Mouse (Mus musculus) embryonic fibroblast, embryonic 13.5 days (primary cell): Measurements from ENCODE around the gene Thada. TPM values are rescaled to one million over a fixed set of nuclear protein-coding genes. Genes with fewer than 3 reads are reported as not detected.

Experiments
- H3K27ac ChIP-seq: 2 replicates; pipeline ENCODE4 v1.5.1; 2012; ENCODE audit warnings: low read length, control low read depth, inconsistent platforms; ENCODE audit not compliant: insufficient read depth
- H3K4me1 ChIP-seq: 2 replicates; pipeline ENCODE4 v1.6.1; 2011; ENCODE audit warnings: low read length; ENCODE audit not compliant: control insufficient read depth, insufficient read depth
- H3K4me3 ChIP-seq: 2 replicates; pipeline ENCODE4 v1.5.1; 2011; ENCODE audit warnings: mild to moderate bottlenecking, control low read depth, low read length; ENCODE audit not compliant: insufficient read depth
- CTCF ChIP-seq: IDR thresholded peaks from 2 replicates; pipeline ENCODE4 v1.5.1; 2011; ENCODE audit warnings: mild to moderate bottlenecking, control low read depth, low read length, moderate library complexity, borderline replicate concordance; ENCODE audit not compliant: insufficient read depth
- POLR2A ChIP-seq: IDR thresholded peaks from 2 replicates; pipeline ENCODE4 v1.6.1; 2011; ENCODE audit warnings: low read depth, mild to moderate bottlenecking, control low read depth, low read length, moderate library complexity
- polyA plus RNA-seq: library from polyadenylated mRNA; stranded (reverse); fragments of >200 nt; gene quantifications from 2 replicates; pipeline ENCODE4 v1.2.4, GENCODE M21; 2011; ENCODE audit warnings: low read depth; ENCODE audit not compliant: missing spikeins, insufficient read length

Thada gene
- polyA plus RNA-seq, 1 experiment, result 20.3 TPM

DNA sequence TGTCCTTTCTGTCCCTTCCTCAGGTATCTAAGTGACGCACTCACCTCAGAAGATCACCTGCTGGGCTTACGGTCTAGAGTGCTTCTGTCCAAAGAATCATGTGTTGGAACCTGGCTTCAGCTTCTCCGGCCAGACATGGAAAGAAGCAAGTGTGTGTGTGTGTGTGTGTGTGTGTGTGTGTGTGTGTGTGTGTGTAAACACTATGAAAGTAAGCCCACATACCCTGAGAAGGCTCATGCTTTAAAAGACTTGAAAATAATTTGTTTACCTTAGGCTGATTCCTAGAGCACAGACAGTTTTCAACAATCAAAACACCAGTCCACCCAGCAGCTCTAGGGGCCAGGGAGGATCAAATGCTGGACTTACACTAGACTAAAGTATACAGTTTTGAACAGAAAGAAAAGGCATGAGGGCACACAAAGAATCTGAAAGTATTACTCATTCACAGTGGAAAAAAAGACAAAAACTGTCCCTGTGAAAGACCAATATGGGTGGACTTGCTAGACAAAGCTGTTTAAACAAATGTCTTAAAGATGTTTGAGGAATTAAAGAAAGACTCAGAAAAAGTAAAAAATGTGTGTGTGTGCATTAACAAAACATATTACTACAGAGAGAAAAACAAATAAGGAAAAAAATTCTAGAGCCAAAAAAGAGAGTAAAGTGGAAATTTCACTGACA lies 112.6 kb downstream of the Thada start:
- TF ChIP-seq POLR2A (no peak), CTCF (no peak)
- Histone ChIP-seq H3K4me3 (no peak overlapping the region), H3K27ac (no peak overlapping the region), H3K4me1 (no peaks in the 10 kb centered on the region)

DNA sequence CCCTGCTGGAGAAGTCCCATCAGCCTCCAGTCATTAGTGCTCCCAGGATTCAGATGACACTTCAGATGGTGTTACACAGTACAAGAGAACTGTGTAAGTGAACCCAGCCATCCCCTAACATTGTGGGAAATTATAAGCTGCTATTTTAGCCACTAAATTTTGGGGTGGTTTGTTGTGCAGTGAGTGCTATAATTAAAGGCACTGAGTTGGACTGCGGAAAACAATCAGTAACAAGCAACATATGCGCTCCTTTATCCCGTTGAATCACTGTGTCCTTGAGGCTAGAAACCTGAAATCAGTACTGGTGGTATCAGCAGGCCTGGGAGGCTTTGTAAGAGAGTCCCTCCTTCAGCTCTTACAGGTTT lies 113.2 kb downstream of the Thada start:
- Histone ChIP-seq H3K4me3 (no peak overlapping the region), H3K27ac (no peak overlapping the region), H3K4me1 (no peaks in the 10 kb centered on the region)
- TF ChIP-seq POLR2A, result no peak
- no peak for TF ChIP-seq CTCF

DNA sequence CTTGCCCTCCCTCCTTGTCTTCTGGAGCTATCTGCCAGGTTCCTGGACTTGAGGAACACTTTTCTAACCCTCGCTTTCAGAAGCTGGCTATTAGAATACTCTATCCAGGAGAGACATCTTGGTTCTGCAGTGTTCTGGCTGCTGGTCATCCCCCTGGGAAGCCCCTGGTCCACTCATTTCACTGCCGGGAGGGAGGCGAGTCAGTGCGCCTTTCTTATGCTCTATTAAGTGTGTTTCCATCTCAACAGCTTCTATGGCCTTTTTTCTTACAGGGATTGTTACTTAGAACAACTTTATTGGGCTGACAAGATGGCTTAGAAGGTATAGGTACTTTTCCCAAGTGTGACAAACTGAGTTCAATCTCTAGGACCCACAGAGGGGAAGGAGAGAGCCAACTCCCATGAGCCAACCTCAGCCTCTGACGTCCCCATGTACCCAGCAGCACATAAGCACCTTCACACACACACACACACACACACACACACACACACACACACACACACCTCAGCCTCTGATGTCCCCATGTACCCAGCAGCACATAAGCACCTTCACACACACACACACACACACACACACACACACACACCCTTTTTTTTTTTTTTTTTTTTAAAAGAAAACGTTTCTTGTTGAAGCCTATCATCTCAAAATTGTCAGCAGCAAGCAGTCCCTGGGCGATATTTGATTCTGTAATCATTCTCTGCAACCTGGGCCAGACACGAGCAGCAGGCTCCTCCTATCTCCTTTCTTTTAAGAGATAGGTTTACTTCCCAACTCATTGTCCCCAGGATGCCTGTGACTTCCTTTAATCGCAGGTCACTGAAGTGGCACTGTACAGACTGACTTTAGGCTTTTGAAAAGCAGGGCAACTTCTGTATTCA lies 113.9 kb downstream of the Thada start:
- Histone ChIP-seq H3K27ac (no peak overlapping the region), H3K4me3 (no peak overlapping the region), H3K4me1 (no peaks in the 10 kb centered on the region)
- no peak for TF ChIP-seq CTCF
- no peak for TF ChIP-seq POLR2A

DNA sequence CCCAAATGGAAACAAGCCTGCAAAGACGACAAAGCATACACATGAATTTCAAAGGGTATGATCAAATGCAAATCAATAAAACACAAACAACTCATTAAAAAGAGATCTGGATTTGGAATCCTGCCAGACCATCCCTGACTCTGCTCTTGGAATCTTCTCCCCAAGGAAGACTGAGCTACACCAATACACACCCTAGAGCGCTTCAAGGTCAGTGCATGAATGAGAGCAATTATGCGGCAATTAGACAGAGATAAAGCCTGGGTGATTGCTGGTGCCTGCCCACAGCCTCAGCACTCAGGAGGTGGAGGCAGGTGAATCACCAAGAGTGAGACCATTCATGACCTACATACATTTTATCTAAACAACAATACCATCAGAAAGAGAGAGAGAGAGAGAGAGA lies 114.7 kb downstream of the Thada start:
- Histone ChIP-seq H3K4me3 (no peak overlapping the region), H3K4me1 (no peaks in the 10 kb centered on the region), H3K27ac (no peak overlapping the region)
- TF ChIP-seq CTCF (no peak), POLR2A (no peak)

DNA sequence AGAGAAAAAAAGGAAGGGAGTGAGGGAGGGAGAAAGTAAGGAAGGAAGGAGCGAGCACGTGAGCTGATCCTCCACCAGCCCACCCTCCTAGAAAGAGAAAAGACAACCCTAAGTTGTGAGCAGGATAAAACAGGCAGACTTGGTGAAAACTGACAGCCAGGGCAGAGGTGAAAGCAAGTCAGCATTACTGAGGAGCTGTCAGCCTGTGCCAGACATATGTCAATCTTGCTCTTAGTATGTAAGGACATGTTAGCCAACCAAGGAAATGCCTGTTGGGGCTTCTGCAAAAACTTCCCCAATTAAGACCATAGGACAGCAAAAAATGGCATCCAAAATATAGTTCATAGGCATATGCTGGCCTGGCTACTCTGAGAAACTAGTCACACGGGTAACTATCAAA lies 117.1 kb downstream of the Thada start:
- TF ChIP-seq POLR2A (no peak), CTCF (no peak)
- Histone ChIP-seq H3K4me1 (no peaks in the 10 kb centered on the region), H3K27ac (no peak overlapping the region), H3K4me3 (no peak overlapping the region)

DNA sequence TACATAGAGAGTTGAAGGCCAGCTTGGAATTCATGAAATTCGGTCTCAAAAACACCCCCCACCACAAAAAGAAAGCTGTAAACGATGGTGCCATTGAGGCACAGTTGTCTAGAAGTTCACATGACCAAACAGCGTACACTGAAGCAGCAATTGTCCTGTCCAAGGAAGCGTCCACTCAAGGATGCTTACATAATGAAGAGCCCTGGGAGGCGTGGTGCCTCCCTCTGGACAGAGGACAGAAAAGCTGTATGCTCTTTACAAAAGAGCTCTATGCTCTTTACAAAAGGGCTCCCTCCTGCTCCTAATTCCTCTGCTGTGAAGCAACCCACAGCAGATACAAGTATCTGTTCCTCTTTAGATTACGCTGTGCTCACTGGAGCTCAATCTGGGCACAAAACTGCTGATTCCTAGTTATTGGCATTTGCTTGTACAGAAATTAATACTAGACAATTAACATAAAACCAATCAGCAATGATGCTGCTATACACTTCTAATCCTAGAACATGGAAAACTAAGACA lies 123.6 kb downstream of the Thada start:
- Histone ChIP-seq H3K27ac (no peak overlapping the region), H3K4me3 (no peak overlapping the region), H3K4me1 (no peaks in the 10 kb centered on the region)
- TF ChIP-seq POLR2A (no peak), CTCF (no peak)

DNA sequence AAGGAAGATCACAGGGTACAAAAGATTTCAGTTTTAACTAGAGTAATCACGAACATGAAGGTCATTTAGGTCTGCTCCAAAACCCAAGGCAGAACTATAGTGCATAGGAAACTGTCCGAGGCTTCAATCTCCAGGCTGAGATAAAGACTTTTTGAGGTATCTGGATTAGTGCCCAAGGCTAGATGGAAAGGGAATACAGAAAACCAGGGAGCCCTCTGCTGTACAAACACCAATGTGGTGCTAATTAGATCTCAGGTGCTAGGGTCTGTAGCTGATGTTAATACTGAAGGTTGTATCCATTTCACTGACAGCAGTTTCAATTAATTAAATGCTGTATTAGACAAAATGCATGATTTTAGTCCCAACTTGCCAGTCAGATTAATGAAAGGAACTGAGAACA lies 124.3 kb downstream of the Thada start:
- no peak for TF ChIP-seq POLR2A
- no peak for TF ChIP-seq CTCF
- Histone ChIP-seq H3K27ac (no peak overlapping the region), H3K4me1 (no peaks in the 10 kb centered on the region), H3K4me3 (no peak overlapping the region)

DNA sequence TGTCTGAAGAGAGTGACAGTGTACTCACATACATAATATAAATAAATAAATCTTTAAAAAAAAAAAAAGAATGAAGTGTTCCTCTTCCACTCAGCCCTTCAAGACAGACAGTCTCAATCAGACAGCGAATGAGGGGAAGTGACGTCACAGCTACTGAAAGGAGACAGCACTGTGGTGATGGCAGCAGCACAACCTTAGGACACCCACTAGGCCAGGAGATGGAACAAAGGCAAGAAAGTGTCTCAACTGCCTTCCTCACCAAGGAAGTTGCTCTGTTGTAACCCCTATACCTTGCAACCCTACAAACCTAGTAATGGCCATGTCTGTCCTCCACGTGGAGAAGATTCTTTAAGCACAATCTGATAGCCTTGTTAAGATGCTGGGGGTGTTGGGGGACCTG lies 125.4 kb downstream of the Thada start:
- Histone ChIP-seq H3K27ac (no peak overlapping the region), H3K4me1 (no peaks in the 10 kb centered on the region), H3K4me3 (no peak overlapping the region)
- no peak for TF ChIP-seq POLR2A
- no peak for TF ChIP-seq CTCF

DNA sequence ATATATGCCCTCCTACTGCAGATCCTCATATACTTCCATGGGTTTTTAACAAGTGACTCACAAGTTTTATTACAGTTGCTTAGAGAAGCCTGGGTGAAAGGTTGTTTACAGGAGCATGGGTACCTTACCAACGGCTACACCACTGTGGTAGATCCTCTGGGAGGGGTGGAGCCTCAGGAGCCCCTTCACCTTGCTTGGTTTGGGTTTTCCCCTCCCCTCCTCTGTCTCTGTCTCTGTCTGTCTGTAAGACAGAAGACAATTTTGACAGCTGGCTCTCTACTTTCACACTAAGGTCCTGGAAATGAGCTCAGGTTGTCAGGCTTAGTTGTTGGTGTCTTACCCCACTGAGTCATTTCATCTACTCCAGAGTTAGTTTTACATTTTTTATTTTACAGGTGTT lies 130.0 kb downstream of the Thada start:
- H3K4me1 ChIP-seq, result peaks cover 9% of the 10 kb centered on the region
- TF ChIP-seq CTCF (no peak), POLR2A (no peak)
- H3K4me3 ChIP-seq, result no peak overlapping the region
- H3K27ac ChIP-seq, result no peak overlapping the region

DNA sequence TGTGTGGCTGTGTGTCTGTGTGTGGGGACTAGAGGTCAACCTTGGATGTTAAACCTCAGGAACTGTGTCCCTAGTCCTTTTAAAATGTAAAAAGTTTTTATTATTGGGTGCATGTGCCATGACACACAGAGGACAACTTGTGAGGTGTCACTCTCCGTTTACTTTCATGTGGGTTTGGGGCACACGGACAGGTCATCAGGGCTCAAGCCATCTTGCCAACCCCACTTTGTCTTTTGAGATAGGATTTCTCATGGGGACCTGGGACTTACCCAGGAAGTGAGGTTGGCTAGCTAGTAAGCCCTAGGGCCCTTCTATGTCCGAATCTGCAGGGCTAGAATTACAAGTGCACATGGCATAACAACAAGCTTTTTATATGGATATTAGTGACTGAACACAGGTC lies 130.9 kb downstream of the Thada start:
- H3K27ac ChIP-seq, result no peak overlapping the region
- no peak overlapping the region for H3K4me3 ChIP-seq
- H3K4me1 ChIP-seq, result peaks cover 9% of the 10 kb centered on the region
- no peak for TF ChIP-seq POLR2A
- TF ChIP-seq CTCF, result no peak
